Mouse (Mus musculus): ENCODE measurements around the gene Adprm.
"Not testable (repeated sequence)": the region's sequence is repeated elsewhere in the genome, so short reads cannot be mapped to it uniquely, and the experiment has no call there.

The Adprm gene

DNA sequence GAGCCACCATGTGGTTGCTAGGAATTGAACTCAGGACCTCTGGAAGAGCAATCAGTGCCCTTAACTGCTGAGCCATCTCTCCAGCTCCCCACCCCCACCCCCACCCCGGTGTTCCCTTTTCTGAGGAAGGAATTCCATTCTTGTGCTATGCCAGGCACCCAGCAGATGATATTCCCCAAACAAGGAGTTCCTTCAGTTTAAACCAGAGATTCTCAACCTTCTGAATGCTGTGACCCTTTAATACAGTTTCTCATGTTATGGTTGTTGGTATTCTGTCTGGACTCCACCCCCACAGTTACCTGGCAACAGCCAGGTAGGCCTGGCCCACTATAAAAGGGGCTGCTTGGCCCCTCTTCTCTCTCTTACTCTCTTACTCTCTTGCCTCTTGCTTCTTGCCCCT lies 29.2 kb downstream of the Adprm start:
- not testable (repeated sequence) for DNase-seq (ENCODE audit: low spot score in 2 of 2)

DNA sequence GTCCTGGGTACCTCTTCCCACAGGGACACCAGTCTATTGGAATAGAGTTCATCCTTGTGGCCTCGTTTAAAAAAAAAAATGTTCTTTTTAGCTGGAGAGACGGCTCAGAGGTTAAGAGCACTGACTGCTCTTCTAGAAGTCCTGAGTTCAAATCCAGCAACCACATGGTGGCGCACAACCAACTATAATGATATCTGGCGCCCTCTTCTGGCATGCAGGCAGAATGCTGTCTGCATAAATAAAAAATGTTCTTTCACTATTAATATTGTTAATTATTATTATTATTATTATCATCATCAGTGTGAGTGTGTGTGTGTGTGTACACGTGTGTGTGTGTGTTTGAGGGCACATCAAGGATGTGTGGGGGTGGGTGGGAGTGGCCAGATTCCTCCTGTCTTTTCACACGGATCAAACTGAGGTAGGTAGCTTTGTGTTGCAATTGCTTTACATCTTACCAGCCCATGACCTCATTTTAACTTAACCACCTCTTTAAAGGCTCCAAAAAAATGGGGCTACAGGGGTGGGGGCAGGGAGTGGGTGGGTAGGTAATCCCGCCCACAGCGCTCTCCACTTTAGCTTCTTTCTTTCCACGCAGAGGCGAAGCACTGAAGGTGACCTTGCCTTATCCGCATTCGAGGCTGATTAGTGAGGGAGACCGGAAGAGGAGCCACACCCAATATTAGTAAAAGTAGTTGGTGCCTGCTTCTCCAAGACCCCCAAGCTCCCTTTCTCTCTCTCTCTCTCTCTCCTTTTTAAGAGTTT lies 29.9 kb downstream of the Adprm start:
- DNase-seq (ENCODE audit: low spot score in 2 of 2) = peak in 1 of 2 experiments; percentile 38

GRCm38 (mm10) chr11:67020948-67021347 lies 31.4 kb downstream of the Adprm start:
- peak; percentile 28 to 58 for DNase-seq (ENCODE audit: low spot score in 2 of 2)

DNA sequence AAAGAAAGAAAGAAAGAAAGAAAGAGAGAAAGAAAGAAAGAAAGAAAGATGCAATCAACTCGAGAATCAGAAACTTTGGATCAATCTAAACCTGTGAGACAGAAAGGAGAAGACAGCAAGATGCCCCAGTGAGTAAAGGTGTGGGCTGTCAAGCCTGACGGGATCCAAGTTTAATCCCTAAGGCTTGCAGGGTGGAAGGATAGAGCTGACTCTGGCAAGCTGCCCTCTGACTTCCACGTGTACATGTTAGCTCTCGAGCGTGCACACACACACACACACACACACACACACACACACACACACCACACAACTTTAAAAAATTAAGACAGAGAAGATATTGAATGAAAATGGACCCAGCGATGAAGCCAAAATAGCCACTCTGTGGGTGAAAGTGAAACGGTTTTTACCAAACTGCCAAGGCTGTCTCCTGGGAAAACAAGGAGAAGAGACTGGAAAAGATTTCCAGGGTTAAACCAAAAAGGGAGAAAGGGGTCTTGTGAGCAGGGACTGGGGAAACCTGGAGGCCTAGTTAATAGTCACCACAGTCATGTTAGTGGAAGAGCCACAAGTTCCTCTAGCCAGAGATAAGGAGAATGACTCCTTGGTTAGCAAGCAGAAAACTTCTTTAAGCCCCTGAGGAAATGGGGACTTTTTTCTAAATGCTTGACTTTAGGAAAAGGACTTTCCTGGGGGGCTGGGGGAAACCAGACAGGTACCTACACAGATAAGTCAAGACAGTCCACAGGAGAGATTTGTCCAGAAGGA lies 32.5 kb downstream of the Adprm start:
- DNase-seq (ENCODE audit: low spot score in 2 of 2) = no peak

DNA sequence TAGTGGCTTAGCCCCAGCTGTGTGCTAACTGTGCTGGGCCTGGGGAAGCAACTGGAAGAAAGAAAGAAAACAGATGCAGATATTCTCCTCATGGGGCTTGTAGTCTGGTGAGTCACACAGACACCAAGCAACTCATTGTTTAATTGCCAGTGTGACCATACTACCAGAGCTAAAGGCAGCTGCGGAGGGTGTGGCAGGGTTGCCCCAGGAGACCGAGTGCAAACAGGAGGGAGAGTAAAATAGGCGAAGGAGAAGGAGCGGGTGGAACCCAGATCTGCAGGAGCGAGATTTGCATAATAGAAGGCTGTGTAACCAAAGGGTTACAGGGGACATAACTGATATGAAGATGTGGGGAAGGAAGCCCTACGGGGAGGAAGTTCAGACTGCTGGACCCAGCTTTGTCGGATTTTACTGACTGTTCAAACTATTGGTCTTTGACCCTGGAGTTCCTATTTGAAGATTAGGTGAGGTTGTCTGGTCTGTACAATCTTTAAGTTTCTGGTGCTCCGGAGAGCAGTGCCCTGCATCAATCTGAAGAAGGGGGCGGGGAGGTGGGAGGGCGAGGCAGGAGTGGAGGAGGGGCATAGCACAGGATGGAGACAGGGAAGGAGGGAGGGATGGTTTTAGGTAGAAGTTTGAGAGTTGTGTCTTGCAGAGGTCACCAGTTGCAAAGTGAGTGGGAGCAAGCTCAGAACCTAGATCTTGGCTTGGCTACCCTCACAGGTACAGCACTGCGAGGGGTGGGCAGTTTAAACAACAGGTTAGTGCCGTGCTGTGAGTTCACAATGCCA lies 34.4 kb downstream of the Adprm start:
- DNase-seq (ENCODE audit: low spot score in 2 of 2) = no peak

DNA sequence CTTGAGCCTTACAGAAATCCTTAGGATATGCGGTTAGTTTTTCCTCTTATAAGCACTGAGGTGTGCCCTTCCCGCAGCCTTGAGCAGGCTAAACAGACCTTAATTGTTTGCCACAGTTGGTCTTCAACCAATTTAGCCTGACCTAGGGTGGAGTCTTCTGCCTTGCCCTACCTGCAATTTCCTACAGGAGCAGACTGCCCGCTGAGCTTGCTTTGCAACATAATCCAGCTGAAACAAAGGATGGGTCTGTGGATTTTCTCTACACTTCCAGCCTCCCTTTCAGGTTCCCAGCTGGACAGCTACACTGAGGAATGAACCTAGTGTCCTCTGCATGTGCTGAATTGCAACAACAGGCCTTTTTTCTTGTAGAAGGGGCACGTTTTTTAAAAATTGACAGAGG lies 40.8 kb downstream of the Adprm start:
- no peak for DNase-seq (ENCODE audit: low spot score in 2 of 2)

DNA sequence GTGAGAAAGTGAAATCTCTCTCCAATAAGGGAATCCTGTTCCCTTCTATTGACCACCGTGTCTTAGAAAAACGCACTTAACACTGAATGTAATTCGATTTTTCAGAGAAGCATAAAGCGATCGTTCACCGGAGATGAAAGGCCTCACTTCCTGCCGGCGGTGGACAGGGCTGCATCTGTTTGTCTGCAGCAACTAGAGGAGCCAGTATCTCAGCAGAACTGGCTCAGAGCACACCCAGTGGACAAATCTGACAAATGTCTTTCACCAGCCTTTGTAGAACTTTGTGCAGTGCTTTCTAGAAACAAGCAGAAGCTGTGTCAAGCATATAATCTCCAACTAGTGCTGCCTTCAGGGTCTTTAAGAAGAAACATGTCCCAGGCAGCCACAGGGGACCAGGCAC lies 42.0 kb downstream of the Adprm start:
- DNase-seq (ENCODE audit: low spot score in 2 of 2) = no peak

- DNase-seq (ENCODE audit: low spot score in 2 of 2) = no peak
Measured at GRCm38 (mm10) chr11:67008528-67008927, 43.9 kb downstream of the Adprm start.

- DNase-seq (ENCODE audit: low spot score in 2 of 2) = no peak
Measured at GRCm38 (mm10) chr11:67007961-67008360, 44.4 kb downstream of the Adprm start.

DNA sequence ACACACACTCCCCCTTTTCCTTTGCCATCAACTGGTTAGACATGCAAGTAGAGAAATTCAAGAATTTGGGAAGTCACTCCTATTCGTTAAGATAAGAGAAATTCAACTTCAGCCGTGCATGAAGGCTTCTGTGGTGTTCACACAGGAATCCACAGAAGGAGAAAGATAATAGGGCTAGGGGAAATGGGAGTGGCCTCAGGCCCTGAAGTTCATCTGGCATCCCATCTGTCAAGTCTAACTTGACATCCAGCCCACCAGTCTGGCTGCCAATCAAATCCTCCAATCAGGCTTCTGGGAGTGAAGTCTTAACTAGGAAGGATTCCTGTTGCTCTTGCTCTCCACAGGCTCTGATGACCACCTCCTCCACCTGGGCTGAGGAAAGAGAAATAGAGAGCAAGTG lies 49.5 kb downstream of the Adprm start:
- DNase-seq (ENCODE audit: low spot score in 2 of 2) = no peak

DNA sequence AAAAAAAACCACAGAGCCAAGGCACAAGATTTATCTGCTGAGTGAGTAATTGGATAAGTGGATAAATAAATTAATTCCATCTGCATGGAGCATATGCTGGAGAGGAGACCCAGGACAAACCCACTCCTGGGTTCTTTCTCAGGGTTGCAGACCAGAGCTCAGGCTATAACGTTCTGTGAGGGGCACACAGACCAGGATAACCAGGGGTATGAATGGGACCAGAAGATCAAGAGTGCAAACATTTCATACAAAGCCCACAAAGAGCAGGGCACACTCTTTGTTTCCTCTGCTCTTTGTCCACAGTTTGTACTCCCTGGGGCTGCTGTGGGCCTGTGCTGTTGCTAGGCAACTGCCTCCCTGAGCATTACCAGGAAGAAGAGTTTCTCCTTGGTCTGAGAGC lies 50.7 kb downstream of the Adprm start:
- no peak for DNase-seq (ENCODE audit: low spot score in 2 of 2)

DNA sequence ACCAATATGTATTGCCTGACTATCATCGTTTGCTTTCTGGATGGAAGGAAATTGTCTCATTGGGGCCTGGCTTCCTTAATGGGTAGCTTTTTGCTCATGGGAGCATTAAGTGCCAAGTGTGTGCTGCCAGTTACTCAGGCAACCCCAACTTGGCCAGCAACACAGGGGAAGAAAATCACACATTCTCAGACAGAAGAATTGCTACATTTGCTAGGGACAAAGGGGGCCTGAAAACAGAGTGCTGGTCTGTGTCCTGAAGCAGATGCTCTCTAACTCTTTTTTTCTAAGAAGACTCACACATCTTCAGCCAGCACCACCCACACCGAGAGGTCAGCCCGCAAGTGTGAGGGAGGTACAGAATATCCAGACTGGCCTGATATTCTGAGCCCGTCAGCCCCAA lies 51.7 kb downstream of the Adprm start:
- DNase-seq (ENCODE audit: low spot score in 2 of 2) = no peak

- no peak for DNase-seq (ENCODE audit: low spot score in 2 of 2)
Measured at GRCm38 (mm10) chr11:66998467-66999403, 53.7 kb downstream of the Adprm start.

- DNase-seq (ENCODE audit: low spot score in 2 of 2) = no peak
Measured at GRCm38 (mm10) chr11:66996446-66996845, 55.9 kb downstream of the Adprm start.

DNA sequence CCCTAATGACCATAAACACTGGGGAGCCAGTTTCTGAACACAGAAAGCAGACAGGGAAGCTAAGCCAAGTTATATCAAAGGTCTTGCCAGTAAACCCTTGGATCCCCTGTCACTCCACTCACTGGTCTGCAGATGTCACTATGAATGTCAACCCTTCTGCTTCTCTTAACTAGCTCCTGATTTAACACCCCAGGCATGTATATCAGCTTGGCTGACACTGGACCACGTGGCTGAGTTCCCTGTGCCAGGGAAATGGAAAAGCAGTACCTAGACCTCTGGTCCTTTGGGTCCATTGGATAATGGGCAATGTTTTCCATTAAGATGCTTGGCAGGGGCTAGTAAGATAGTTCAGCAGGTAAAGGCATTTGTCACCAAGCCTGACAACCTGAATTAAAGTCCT lies 58.7 kb downstream of the Adprm start:
- DNase-seq (ENCODE audit: low spot score in 2 of 2) = no peak

GRCm38 (mm10) chr11:66992150-66992549 lies 60.2 kb downstream of the Adprm start:
- DNase-seq (ENCODE audit: low spot score in 2 of 2) = no peak

Data from thymus, postnatal 10 days (tissue).